Mouse (Mus musculus): Measurements from ENCODE around the gene Pglyrp2. TPM values are rescaled to one million over a fixed set of nuclear protein-coding genes. Genes with fewer than 3 reads are reported as not detected.

Pglyrp2 gene
- polyA plus RNA-seq, 1 experiment from 2014 or later: not detected

- no peak for ATAC-seq
- H3K4me1 ChIP-seq (ENCODE audit: control insufficient read depth, insufficient read depth, low read length): no peaks in the 10 kb centered on the region
- H3K9me3 ChIP-seq (replicated peaks; ENCODE audit: control insufficient read depth, low read length, poor library complexity, severe bottlenecking): no peaks in the 10 kb centered on the region
- no peak overlapping the region for H3K9ac ChIP-seq (ENCODE audit: low read depth, low read length)
- no peak overlapping the region for H3K4me3 ChIP-seq (ENCODE audit: low read depth, low read length)
- H3K4me2 ChIP-seq (ENCODE audit: low read length): no peak overlapping the region
- H3K27me3 ChIP-seq (ENCODE audit: control insufficient read depth, insufficient read depth, low read depth, low read length): peaks cover 3% of the 10 kb centered on the region
- 93% methylated on average over 14 of the region's 14 CpGs for WGBS
- no peaks in the 10 kb centered on the region for H3K36me3 ChIP-seq (ENCODE audit: control insufficient read depth, insufficient read depth, low read length)
- no peak overlapping the region for H3K27ac ChIP-seq (ENCODE audit: low read length)
These were observed 7.2 kb downstream of the Pglyrp2 start for GRCm38 (mm10) chr17:32416771-32417170.

- Histone ChIP-seq H3K36me3 (ENCODE audit: control insufficient read depth, insufficient read depth, low read length) (no peaks in the 10 kb centered on the region), H3K4me2 (ENCODE audit: low read length) (no peak overlapping the region), H3K4me3 (ENCODE audit: low read depth, low read length) (no peak overlapping the region), H3K27me3 (ENCODE audit: control insufficient read depth, insufficient read depth, low read depth, low read length) (peaks cover 3% of the 10 kb centered on the region), H3K27ac (ENCODE audit: low read length) (no peak overlapping the region), H3K9ac (ENCODE audit: low read depth, low read length) (no peak overlapping the region), H3K4me1 (ENCODE audit: control insufficient read depth, insufficient read depth, low read length) (no peaks in the 10 kb centered on the region), H3K9me3 (replicated peaks; ENCODE audit: control insufficient read depth, low read length, poor library complexity, severe bottlenecking) (no peaks in the 10 kb centered on the region)
- WGBS: 40% methylated on average over 24 of the region's 24 CpGs
- ATAC-seq: no peak
These were observed 8.4 kb downstream of the Pglyrp2 start for GRCm38 (mm10) chr17:32415417-32416020.

DNA sequence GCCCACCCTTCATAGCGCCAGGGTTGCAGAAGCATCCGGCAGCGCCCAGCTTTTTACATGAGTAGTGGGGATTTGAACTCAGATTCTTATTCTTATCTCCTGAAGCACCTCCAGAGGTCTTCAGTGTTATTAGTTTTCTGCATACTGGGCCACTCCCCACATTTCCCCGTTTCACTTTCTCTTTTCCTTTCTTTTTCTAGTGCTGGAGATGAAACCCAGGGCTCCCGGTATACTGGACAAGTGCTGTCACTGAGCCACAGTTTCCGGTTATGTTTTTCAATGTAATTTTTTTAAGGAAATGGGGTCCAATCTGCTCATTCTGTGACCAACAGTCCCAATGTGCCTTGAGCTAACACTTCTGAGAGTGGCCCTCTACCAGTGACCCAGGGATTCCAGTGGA, 12.1 kb downstream of the Pglyrp2 start:
- H3K4me1 ChIP-seq (ENCODE audit: control insufficient read depth, insufficient read depth, low read length): no peaks in the 10 kb centered on the region
- H3K27me3 ChIP-seq (ENCODE audit: control insufficient read depth, insufficient read depth, low read depth, low read length): peaks cover 3% of the 10 kb centered on the region
- no peaks in the 10 kb centered on the region for H3K9me3 ChIP-seq (replicated peaks; ENCODE audit: control insufficient read depth, low read length, poor library complexity, severe bottlenecking)
- no peak overlapping the region for H3K27ac ChIP-seq (ENCODE audit: low read length)
- H3K36me3 ChIP-seq (ENCODE audit: control insufficient read depth, insufficient read depth, low read length): no peaks in the 10 kb centered on the region
- H3K4me3 ChIP-seq (ENCODE audit: low read depth, low read length): no peak overlapping the region
- H3K4me2 ChIP-seq (ENCODE audit: low read length): no peak overlapping the region
- WGBS: 88% methylated on average over 6 of the region's 6 CpGs
- no peak overlapping the region for H3K9ac ChIP-seq (ENCODE audit: low read depth, low read length)
- no peak for ATAC-seq

GRCm38 (mm10) chr17:32403417-32403816, 20.6 kb downstream of the Pglyrp2 start, which contains the start of gene Rasal3:
Gene Rasal3 (minus strand): TSS chr17:32403583.
- no peak within 1 kb of the TSS for H3K4me2 ChIP-seq (ENCODE audit: low read length)
- WGBS: 82% methylated on average over 8 of the region's 8 CpGs
- no peak for ATAC-seq
- no peak within 1 kb of the TSS for H3K27ac ChIP-seq (ENCODE audit: low read length)
- H3K36me3 ChIP-seq (ENCODE audit: control insufficient read depth, insufficient read depth, low read length): no peaks in the 10 kb centered on the region
- H3K4me1 ChIP-seq (ENCODE audit: control insufficient read depth, insufficient read depth, low read length): no peaks in the 10 kb centered on the region
- no peak within 1 kb of the TSS for H3K9ac ChIP-seq (ENCODE audit: low read depth, low read length)
- H3K9me3 ChIP-seq (replicated peaks; ENCODE audit: control insufficient read depth, low read length, poor library complexity, severe bottlenecking): no peaks in the 10 kb centered on the region
- no peak within 1 kb of the TSS for H3K4me3 ChIP-seq (ENCODE audit: low read depth, low read length)
- H3K27me3 ChIP-seq (ENCODE audit: control insufficient read depth, insufficient read depth, low read depth, low read length): peaks cover 9% of the 10 kb centered on the region

- H3K9me3 ChIP-seq (replicated peaks; ENCODE audit: control insufficient read depth, low read length, poor library complexity, severe bottlenecking): no peaks in the 10 kb centered on the region
- 79% methylated on average over 11 of the region's 11 CpGs for WGBS
These were observed 21.2 kb downstream of the Pglyrp2 start for GRCm38 (mm10) chr17:32402779-32403157.

DNA sequence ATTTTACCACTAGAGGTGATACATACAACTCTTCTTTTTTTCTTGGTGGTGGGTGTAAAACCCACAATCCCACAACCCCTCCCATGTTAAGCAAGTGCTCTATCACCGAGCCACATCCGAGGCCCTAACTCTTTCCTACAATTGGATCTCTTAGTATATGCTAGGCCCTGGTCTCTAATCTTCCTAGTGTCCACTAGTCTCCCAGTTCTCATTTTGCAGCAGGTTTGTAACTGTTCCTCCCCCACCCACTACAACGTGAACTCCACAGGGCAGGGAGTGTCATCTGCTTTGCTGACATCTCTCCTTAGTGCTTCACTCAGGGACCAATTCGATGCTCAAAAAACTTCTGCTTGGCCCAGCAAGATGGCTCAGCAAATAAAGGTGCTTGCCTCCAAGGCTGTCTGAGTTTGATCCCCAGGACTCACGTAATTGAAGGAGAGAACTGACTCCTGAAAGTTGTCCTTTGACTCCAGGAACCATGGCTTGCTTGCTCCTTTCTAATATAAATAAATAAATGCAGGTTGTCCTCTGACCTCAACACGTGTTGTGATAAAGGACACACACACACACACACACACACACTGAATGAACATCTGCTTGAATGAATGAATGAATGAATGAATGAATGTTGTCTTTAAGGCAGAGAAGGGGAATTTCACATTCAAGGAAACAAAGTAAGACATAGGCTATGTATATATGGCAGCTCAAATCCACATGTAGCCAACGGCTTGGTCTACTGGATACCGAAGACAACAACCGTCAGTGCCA, 21.8 kb downstream of the Pglyrp2 start:
- Histone ChIP-seq H3K27me3 (ENCODE audit: control insufficient read depth, insufficient read depth, low read depth, low read length) (peaks cover 20% of the 10 kb centered on the region), H3K4me3 (ENCODE audit: low read depth, low read length) (no peak overlapping the region), H3K4me2 (ENCODE audit: low read length) (no peak overlapping the region), H3K9ac (ENCODE audit: low read depth, low read length) (no peak overlapping the region), H3K36me3 (ENCODE audit: control insufficient read depth, insufficient read depth, low read length) (no peaks in the 10 kb centered on the region), H3K9me3 (replicated peaks; ENCODE audit: control insufficient read depth, low read length, poor library complexity, severe bottlenecking) (no peaks in the 10 kb centered on the region), H3K27ac (ENCODE audit: low read length) (no peak overlapping the region), H3K4me1 (ENCODE audit: control insufficient read depth, insufficient read depth, low read length) (no peaks in the 10 kb centered on the region)
- ATAC-seq: no peak
- 87% methylated on average over 9 of the region's 9 CpGs for WGBS

More at GRCm38 (mm10) chr17:32402779-32403157, 21.2 kb downstream of the Pglyrp2 start:
- Histone ChIP-seq H3K4me3 (ENCODE audit: low read depth, low read length) (no peak overlapping the region), H3K4me2 (ENCODE audit: low read length) (no peak overlapping the region), H3K27ac (ENCODE audit: low read length) (no peak overlapping the region), H3K4me1 (ENCODE audit: control insufficient read depth, insufficient read depth, low read length) (no peaks in the 10 kb centered on the region), H3K27me3 (ENCODE audit: control insufficient read depth, insufficient read depth, low read depth, low read length) (peaks cover 15% of the 10 kb centered on the region), H3K36me3 (ENCODE audit: control insufficient read depth, insufficient read depth, low read length) (no peaks in the 10 kb centered on the region), H3K9ac (ENCODE audit: low read depth, low read length) (no peak overlapping the region)
- ATAC-seq: no peak

GRCm38 (mm10) chr17:32396266-32396665, 27.7 kb downstream of the Pglyrp2 start:
- Histone ChIP-seq H3K4me3 (ENCODE audit: low read depth, low read length) (peak overlapping the region; percentile 16), H3K36me3 (ENCODE audit: control insufficient read depth, insufficient read depth, low read length) (no peaks in the 10 kb centered on the region), H3K4me2 (ENCODE audit: low read length) (peak overlapping the region; percentile 46), H3K4me1 (ENCODE audit: control insufficient read depth, insufficient read depth, low read length) (peaks cover 3% of the 10 kb centered on the region; the same call in 1 of the 2 replicates), H3K27me3 (ENCODE audit: control insufficient read depth, insufficient read depth, low read depth, low read length) (peaks cover 80% of the 10 kb centered on the region), H3K9me3 (replicated peaks; ENCODE audit: control insufficient read depth, low read length, poor library complexity, severe bottlenecking) (no peaks in the 10 kb centered on the region), H3K9ac (ENCODE audit: low read depth, low read length) (0 out of 2 replicates have a peak overlapping the region, but pooled peaks have one; percentile 34), H3K27ac (ENCODE audit: low read length) (no peak overlapping the region)
- WGBS: 2% methylated on average over 37 of the region's 37 CpGs
- ATAC-seq: no peak

DNA sequence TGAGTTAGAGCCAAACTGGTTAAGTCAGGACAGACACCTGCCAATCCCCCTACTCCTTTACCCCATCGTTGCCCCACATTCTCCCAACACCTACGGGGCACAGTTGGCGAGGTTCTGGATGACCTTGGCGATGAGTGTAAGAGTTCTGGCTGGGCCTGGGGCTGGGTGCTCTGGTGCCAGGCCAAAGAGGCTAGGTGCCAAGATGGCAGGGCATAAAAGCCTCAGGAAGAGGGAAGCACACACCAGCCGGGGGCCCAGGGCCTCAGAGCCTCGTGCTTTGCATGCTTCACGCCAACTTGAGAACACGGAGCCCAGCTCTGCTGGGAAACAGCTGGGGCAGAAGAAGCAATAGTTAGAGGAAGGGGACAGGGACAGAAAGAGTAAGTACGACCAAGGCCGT, 30.0 kb downstream of the Pglyrp2 start:
- peaks cover 80% of the 10 kb centered on the region for H3K27me3 ChIP-seq (ENCODE audit: control insufficient read depth, insufficient read depth, low read depth, low read length)
- H3K36me3 ChIP-seq (ENCODE audit: control insufficient read depth, insufficient read depth, low read length): no peaks in the 10 kb centered on the region
- no peak overlapping the region for H3K4me3 ChIP-seq (ENCODE audit: low read depth, low read length)
- 84% methylated on average over 10 of the region's 10 CpGs for WGBS
- no peak for ATAC-seq
- peaks cover 3% of the 10 kb centered on the region; the same call in 1 of the 2 replicates for H3K4me1 ChIP-seq (ENCODE audit: control insufficient read depth, insufficient read depth, low read length)
- no peak overlapping the region for H3K4me2 ChIP-seq (ENCODE audit: low read length)
- no peak overlapping the region for H3K9ac ChIP-seq (ENCODE audit: low read depth, low read length)
- no peaks in the 10 kb centered on the region for H3K9me3 ChIP-seq (replicated peaks; ENCODE audit: control insufficient read depth, low read length, poor library complexity, severe bottlenecking)
- H3K27ac ChIP-seq (ENCODE audit: low read length): no peak overlapping the region

DNA sequence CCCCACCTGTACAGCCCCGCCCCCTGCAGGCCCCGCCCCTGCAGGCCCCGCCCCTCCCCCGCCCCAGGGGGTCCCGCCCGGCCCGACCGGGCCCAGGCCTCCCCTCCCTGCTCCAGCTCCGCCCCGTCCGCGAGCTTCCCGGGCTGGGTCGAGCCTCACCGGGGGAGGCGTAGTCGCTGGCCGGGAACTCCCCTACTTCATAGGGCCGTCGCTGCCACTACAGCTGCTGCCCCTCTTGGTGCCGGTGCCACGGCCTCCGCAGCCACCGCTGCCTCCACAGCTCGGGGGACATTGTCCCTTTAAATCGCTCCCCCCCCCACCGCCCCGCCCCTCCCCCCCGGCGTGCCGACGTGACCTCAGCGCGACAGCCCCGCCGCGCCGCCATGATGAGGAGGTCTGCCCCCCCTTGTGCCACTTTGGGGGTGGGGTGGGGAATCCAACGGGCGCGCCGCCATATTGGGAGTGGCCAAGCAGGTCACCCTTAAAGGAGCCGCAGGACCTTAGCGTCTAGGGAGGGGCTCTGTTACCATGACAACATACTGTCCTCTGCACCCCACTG, 34.8 kb downstream of the Pglyrp2 start, which contains the start of gene Wiz:
TSS of gene Wiz (minus strand) at position 339 of the 559 bp plus-strand sequence.
- peak; percentile 86 for ATAC-seq
- Histone ChIP-seq H3K27me3 (ENCODE audit: control insufficient read depth, insufficient read depth, low read depth, low read length) (peaks cover 34% of the 10 kb centered on the region), H3K4me1 (ENCODE audit: control insufficient read depth, insufficient read depth, low read length) (peaks cover 9% of the 10 kb centered on the region; the same call in 1 of the 2 replicates), H3K27ac (ENCODE audit: low read length) (peak within 1 kb of the TSS; percentile 77), H3K4me2 (ENCODE audit: low read length) (peak within 1 kb of the TSS; percentile 73), H3K9me3 (replicated peaks; ENCODE audit: control insufficient read depth, low read length, poor library complexity, severe bottlenecking) (no peaks in the 10 kb centered on the region), H3K9ac (ENCODE audit: low read depth, low read length) (peak within 1 kb of the TSS; percentile 95), H3K4me3 (ENCODE audit: low read depth, low read length) (peak within 1 kb of the TSS; percentile 76), H3K36me3 (ENCODE audit: control insufficient read depth, insufficient read depth, low read length) (peaks cover 3% of the 10 kb centered on the region)
- 0% methylated on average over 11 of the region's 44 CpGs for WGBS

Measured in midbrain, embryonic 16.5 days (tissue).